Mouse (Mus musculus) right cerebral cortex, postnatal 4 days (tissue): ENCODE data around the gene Furin.

Source experiments
- DNase-seq: peaks from one replicate; pipeline ENCODE4 v3.0.0-alpha.2; 2022

The Furin gene

DNA sequence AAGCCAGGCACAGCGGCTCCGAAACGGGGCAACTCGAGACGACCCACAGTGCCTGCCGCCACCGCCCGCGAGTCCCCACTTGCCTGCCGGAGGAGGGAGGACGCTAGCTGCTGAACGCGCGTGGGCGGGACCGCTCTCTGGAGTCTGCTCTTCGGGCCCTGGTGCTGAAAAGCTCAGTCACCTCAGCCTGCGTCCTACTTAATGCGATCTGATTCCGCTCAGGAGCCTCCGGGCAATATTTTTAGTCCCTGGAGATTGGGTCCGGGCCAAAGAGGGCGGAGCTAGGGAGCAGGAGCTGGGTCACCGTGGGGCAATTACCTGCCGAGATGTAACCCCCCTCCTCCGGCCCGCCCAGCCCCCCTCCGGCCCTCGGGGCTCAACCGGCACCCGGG lies 34.6 kb downstream of the Furin start:
- DNase-seq: peak; percentile 77

DNA sequence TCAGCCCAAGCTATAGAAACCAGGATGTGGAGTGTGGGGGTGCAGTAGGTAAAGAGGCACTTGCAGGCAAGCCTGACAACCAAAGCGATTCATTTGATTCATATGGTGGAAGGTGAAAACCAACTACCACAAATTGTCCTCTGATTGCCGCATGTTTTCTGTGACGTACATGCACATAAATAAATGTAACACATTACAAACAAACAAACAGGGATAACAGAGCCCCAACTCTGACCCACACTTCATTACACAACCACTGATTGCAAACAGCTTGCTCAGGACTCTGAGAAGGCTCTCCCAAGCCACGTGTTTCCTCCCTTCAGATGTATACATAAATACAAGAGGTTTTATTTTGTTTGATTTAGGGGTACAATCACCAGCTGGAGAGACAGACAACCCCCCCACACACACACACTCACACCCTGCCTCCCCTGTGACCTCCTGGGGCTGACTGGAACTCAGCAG lies 35.2 kb downstream of the Furin start:
- no peak for DNase-seq

DNA sequence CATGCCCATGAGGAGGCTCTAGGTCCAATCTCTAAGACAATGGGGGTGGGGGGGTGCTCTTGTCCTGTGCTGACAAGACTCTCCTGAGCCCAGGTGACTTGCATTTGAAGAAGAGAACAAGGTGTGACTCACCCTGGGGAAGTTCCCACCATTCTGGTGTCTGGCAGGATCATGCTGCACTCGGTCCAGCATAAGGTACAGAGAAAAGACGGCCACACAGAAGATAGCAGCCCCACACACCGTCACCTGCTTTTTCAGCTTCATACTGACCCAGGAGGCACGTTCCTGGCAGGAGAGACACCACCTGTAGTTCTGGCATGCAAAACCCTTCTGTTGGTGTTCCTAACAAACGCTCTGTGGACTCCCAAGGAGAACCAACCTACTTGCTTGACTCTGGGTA lies 35.8 kb downstream of the Furin start:
- no peak for DNase-seq

DNA sequence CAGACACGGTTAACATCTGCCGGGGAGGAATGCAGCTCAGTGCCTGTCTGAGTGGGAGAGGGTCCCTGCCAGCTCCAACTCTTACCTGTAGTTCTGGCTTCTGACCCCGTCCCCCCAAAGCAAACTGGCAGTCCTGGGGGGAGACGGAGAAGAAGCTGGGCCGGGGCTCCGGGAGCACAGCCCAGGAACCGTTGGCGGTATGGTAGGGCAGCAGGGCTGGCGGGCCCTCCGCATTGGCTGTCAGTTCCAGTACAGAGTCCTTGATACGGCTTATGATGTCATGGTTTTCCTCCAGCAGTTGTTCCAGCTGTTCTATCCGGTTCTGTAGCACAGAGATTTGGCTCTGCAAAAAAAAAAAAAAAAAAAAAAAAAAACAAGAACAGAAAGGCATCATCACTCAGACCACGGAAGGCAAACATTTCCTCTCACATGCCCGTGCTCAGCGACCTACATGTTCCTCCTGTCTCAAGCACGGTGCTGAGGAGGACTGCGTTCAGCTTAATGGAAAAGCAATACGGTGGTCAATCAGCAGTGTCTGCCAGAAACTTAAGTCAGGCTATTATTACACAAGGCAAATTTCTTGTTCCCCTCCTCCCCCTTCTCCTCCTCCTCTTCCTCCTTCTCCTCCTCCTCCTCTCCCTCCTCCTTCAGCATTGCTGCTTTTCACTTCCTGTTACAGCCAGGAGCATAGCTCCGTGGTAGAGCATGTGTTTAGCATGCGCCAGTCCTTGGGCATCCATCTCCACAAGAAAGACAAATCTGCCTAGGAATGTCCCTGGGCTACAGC lies 36.4 kb downstream of the Furin start:
- DNase-seq: no peak

DNA sequence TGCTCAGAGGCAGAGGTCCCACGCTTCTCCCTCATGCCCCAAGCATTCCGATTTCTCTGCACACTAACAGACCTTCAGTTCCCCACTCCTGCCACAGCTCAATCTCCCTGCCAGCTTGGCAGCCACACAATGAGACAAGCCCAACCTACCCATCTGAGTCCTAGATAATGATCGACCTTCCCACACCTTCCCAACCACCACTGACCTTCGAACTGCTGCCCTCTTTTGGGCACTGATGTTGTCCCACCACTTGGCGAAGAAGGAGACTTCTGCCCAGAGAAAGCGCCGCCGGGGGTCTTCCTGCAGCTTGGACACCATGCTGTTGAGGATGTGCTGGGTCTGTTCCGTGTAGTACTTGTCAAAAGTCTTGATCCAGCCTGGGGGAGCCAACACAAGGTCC lies 37.2 kb downstream of the Furin start:
- DNase-seq: no peak

- no peak for DNase-seq
These were observed 38.0 kb downstream of the Furin start for GRCm38 (mm10) chr7:80367232-80367631.

GRCm38 (mm10) chr7:80365759-80366158 lies 39.5 kb downstream of the Furin start:
- DNase-seq: no peak

DNA sequence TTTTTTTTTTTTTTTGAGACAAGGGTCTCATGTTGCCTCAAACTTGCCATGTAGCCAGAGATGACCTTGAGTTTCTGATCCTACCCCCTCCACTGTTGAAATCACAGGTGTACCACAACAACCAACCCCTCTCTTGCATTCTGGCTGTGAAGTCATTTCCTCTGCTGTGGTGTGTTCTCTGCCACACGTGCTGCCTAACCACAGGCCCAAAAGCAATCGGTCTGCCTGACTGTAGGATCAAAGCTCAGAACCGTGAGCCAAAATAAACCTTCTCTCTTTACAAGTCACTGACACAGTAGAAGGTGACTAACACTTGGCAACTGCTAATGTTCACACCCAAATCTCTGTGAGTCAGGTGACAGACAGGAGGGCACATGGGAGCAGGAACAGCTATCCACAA lies 44.8 kb downstream of the Furin start:
- no peak for DNase-seq

DNA sequence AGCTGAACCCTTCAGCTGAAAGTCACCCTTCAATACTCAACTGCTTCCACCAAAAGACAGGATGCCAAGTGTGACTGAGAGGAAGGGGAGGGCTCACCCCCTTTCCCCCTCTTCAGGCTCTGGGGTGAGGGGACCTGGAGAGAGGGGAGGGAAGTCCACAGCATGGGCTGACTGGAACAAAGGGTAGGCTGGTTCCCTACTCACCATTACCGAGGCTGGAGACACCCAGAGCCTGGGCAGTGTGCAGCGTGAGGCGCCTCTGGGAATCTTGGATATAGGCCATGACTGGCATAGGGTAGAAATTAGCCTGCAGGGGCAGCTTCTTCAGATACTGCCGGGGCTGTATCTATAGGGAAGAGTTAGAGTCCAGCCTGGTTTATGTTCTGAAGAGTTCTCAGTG lies 47.2 kb downstream of the Furin start:
- no peak for DNase-seq

DNA sequence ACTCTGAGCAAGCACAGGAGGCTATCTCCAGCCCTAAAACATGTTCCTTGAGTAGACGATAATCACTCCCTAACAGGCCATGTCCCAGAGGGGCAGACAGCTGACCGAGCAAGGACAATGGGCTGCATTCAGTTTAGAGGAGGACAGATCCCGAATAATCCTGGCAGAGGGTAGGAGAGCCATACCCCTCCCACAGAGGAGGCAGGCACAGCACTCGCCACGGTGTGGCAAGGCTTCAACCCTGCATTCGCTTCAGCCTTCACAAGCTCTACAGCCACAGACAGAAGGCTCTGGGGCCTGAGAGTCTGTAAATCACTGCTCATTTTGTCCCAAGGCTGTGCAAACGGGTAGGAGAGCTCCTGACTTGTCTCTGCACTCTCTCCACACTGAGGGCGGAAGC lies 48.1 kb downstream of the Furin start:
- DNase-seq: no peak

DNA sequence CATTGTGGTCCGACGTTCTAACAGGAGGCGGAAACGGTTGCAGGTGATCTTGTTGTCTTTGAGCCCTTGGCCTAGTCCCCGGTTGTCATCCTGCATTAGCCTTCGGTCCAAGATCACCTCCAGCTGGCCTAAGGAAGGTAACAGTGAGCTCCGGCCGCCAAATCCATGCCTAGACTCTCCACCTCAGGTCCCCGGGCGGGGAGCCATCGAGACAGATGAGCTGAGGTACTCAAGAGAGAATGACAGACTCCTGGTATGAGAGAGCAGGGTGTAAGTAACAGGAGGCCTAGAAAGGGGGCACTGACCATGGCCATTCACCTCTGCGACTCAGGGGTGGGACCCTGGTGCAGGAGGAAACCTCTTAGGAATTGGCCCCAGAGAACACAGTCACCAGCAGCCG lies 48.9 kb downstream of the Furin start:
- no peak for DNase-seq

GRCm38 (mm10) chr7:80352920-80353319 lies 52.3 kb downstream of the Furin start:
- no peak for DNase-seq

- DNase-seq: no peak
These were observed 54.4 kb downstream of the Furin start for GRCm38 (mm10) chr7:80350808-80351207.

DNA sequence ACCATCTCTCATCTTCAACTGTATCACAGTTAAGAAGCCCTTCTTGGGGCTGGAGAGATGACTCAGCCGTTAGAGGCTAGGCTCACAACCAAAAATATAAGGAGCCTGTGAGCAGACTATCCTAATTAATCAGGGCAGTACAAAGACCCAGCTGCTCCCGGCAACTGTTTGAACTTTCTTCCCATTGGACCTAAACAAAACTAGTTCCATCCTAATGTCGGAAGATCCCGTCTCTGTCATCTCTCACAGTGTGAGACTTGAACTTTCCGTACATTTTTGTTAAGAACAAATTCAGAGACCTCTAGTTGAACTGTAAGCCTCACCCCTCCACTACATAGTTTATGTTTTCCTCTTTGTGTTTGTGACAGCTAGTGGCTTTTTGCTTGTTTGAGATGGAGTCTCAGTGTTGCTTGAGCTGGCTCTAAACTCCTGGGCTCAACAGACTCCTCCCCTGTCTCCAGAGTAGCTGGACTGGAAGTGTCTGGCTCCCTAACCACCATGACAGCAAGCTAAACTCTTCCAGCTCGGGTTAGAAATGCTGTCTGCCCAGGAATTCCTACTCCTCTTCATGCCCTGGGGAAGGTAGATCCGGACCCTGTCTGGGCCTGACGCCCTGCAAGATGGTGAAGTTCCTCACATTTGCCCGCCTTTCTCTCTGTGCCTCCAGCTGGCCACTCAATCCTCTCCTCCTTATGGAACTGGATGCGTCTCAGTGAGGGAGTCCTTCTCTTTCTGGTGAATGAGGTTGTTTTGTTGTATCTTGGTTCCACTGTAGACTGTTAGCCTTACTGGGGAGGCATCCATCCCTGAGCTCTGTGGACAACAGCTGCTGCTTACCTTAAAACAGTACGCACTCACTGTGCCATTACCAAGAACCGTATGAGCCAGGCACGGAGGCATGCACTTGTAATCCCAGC lies 57.3 kb downstream of the Furin start:
- no peak for DNase-seq

DNA sequence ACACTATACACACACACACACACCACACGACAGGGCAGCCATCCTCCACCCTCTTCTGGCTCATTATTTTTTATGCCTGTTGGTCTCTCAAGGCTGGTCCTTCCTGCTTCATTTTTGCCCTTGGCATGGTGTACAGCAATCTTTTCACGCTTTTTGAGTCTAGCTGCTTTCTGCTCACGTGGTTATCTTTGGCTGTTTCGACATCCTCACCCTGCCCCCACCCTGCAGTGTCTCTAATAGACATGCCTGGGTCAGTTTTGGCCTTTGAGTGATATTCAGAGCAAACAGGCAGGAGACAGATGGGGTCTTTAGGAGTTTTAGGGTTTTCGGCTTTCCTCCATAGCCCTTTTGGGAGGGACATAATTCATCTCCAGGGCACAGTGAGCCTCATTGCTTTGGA lies 58.4 kb downstream of the Furin start:
- DNase-seq: no peak

- no peak for DNase-seq
These were observed 59.1 kb downstream of the Furin start for GRCm38 (mm10) chr7:80346173-80346572.

- DNase-seq: no peak
These were observed 61.8 kb downstream of the Furin start for GRCm38 (mm10) chr7:80343270-80344018.

DNA sequence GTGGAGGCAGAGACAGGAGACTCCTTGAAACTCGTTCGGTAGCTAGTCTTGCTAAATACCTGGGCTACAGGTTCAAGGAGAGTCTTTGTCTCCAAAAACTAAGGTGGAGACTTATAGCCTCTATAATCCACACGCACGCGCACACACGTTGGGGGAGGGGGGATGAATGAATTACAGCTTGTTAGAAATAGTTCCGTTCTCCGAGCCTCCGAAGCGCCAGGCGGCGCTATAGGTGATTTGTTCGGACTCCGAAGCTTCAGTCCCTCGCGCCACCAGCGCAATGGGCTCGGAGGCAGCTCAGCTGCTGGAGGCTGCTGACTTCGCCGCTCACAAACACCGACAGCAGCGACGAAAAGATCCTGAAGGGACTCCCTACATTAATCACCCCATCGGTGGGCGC lies 62.4 kb downstream of the Furin start, which contains the start of gene Hddc3:
Gene Hddc3, plus strand, starts transcription at position 247 of the 400 bp plus-strand sequence.
- peak; percentile 99 for DNase-seq

DNA sequence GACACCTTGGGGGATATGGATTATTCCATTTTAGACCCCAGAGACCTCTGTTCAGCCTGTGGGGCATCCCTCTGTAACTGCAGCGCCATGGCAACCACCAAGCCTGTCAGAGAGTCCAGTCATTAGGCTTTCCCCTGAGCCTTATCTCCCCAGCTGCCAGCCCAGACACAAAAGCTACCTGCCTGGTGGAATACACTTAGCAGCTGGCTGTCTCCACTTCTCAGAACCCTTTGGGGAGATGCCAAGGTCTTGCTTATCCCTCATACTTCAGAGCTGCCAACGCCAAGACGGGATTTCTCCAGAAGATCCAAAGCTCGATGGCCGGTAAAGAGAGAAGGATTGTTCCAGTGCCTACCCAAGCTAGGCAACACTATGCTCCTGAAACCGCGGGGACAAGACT lies 63.4 kb downstream of the Furin start:
- no peak for DNase-seq

- peak; percentile 52 for DNase-seq
These were observed 64.4 kb downstream of the Furin start, which contains the start of gene Unc45a for GRCm38 (mm10) chr7:80340793-80341192. Gene Unc45a, minus strand, starts transcription at chr7:80341005.

- peak; percentile 99 for DNase-seq
These were observed 65.2 kb downstream of the Furin start for GRCm38 (mm10) chr7:80339793-80340628.

- DNase-seq: peak; percentile 38
These were observed 65.9 kb downstream of the Furin start for GRCm38 (mm10) chr7:80339371-80339770.
